Mouse (Mus musculus) midbrain, embryonic 13.5 days (tissue): ENCODE measurements around the gene Ssbp4. TPM values are rescaled to one million over a fixed set of nuclear protein-coding genes. Genes with fewer than 3 reads are reported as not detected.

Source experiments
- ATAC-seq: fragments of 200-750 bp; cut with Nextera tagmentation; 2 replicates; pipeline ENCODE4 v1.8.0; 2017; ENCODE audit warnings: mild to moderate bottlenecking, moderate TSS enrichment, moderate library complexity
- H3K27ac ChIP-seq: fragments of 300-500 bp; sonication (generic); 2 replicates; pipeline ENCODE4 v1.5.1; 2015; ENCODE audit warnings: inconsistent platforms, mild to moderate bottlenecking, moderate library complexity
- H3K27me3 ChIP-seq: fragments of 300-500 bp; sonication (generic); 2 replicates; pipeline ENCODE4 v1.6.1; 2015; ENCODE audit warnings: mild to moderate bottlenecking, inconsistent platforms
- H3K36me3 ChIP-seq: fragments of 300-500 bp; sonication (generic); 2 replicates; pipeline ENCODE4 v1.6.1; 2015; ENCODE audit warnings: mild to moderate bottlenecking, inconsistent platforms
- H3K4me1 ChIP-seq: fragments of 300-500 bp; sonication (generic); replicated peaks from 2 replicates; pipeline ENCODE4 v1.6.1; 2015; ENCODE audit warnings: inconsistent platforms
- H3K4me2 ChIP-seq: fragments of 300-500 bp; sonication (generic); replicated peaks from 2 replicates; pipeline ENCODE4 v1.6.1; 2015; ENCODE audit warnings: moderate library complexity, mild to moderate bottlenecking, inconsistent platforms
- H3K4me3 ChIP-seq: fragments of 300-500 bp; sonication (generic); replicated peaks from 2 replicates; pipeline ENCODE4 v1.5.1; 2015; ENCODE audit warnings: mild to moderate bottlenecking, inconsistent platforms
- H3K9ac ChIP-seq: fragments of 300-500 bp; sonication (generic); replicated peaks from 2 replicates; pipeline ENCODE4 v1.6.1; 2015; ENCODE audit warnings: mild to moderate bottlenecking, inconsistent platforms
- H3K9me3 ChIP-seq: fragments of 300-500 bp; sonication (generic); 2 replicates; pipeline ENCODE4 v1.6.1; 2016; ENCODE audit warnings: mild to moderate bottlenecking, inconsistent platforms
- WGBS: fragments of 180-500 bp; shearing (Covaris S2); methylation state at CpG from one replicate; pipeline ENCODE4 v1.1.7; 2015; 5-methylcytosine and 5-hydroxymethylcytosine counted together
- polyA plus RNA-seq: library from polyadenylated mRNA; unstranded; fragments of >200 nt; fragmentation: Nextera tagmentation; extraction: Ambion mirVana; gene quantifications from 2 replicates; pipeline ENCODE4 v1.2.1, GENCODE M21; 2015

The Ssbp4 gene
- polyA plus RNA-seq, 1 experiment from 2014 or later: 129 TPM

GRCm38 (mm10) chr8:70646775-70647174, 38.1 kb upstream of the Ssbp4 start:
- Histone ChIP-seq H3K27ac (no peak overlapping the region), H3K27me3 (no peaks in the 10 kb centered on the region), H3K9ac (no peak overlapping the region), H3K4me1 (peaks cover 37% of the 10 kb centered on the region), H3K9me3 (no peaks in the 10 kb centered on the region), H3K36me3 (peaks cover 26% of the 10 kb centered on the region), H3K4me2 (no peak overlapping the region), H3K4me3 (no peak overlapping the region)
- no peak for ATAC-seq

- Histone ChIP-seq H3K9ac (no peak overlapping the region), H3K36me3 (peaks cover 22% of the 10 kb centered on the region), H3K27me3 (no peaks in the 10 kb centered on the region), H3K4me2 (no peak overlapping the region), H3K4me1 (peaks cover 37% of the 10 kb centered on the region), H3K4me3 (no peak overlapping the region), H3K27ac (no peak overlapping the region), H3K9me3 (no peaks in the 10 kb centered on the region)
- ATAC-seq: no peak
- WGBS: 76% methylated on average over 6 of the region's 6 CpGs
These were observed 37.7 kb upstream of the Ssbp4 start for GRCm38 (mm10) chr8:70646369-70646768.

GRCm38 (mm10) chr8:70645501-70646224, 37.0 kb upstream of the Ssbp4 start:
- no peak overlapping the region for H3K4me2 ChIP-seq
- WGBS: 60% methylated on average over 17 of the region's 17 CpGs

GRCm38 (mm10) chr8:70644065-70644464, 35.4 kb upstream of the Ssbp4 start:
- Histone ChIP-seq H3K27me3 (no peaks in the 10 kb centered on the region), H3K9me3 (no peaks in the 10 kb centered on the region), H3K27ac (no peak overlapping the region), H3K36me3 (peaks cover under 1% of the 10 kb centered on the region; the same call in 1 of the 2 replicates), H3K4me1 (peaks cover 22% of the 10 kb centered on the region), H3K4me3 (no peak overlapping the region), H3K4me2 (no peak overlapping the region), H3K9ac (no peak overlapping the region)
- 91% methylated on average over 2 of the region's 2 CpGs for WGBS
- ATAC-seq: no peak

More at GRCm38 (mm10) chr8:70645501-70646224, 37.0 kb upstream of the Ssbp4 start:
- H3K4me1 ChIP-seq: peaks cover 37% of the 10 kb centered on the region
- no peak overlapping the region for H3K4me3 ChIP-seq
- no peak overlapping the region for H3K9ac ChIP-seq
- H3K27me3 ChIP-seq: no peaks in the 10 kb centered on the region
- H3K36me3 ChIP-seq: peaks cover 15% of the 10 kb centered on the region
- H3K9me3 ChIP-seq: no peaks in the 10 kb centered on the region
- no peak overlapping the region for H3K27ac ChIP-seq
- no peak for ATAC-seq

- Histone ChIP-seq H3K4me1 (peaks cover 15% of the 10 kb centered on the region), H3K9ac (no peak overlapping the region), H3K27ac (no peak overlapping the region), H3K4me2 (no peak overlapping the region), H3K9me3 (no peaks in the 10 kb centered on the region), H3K36me3 (no peaks in the 10 kb centered on the region), H3K27me3 (no peaks in the 10 kb centered on the region), H3K4me3 (no peak overlapping the region)
- no peak for ATAC-seq
- WGBS: 61% methylated on average over 3 of the region's 3 CpGs
These were observed 34.3 kb upstream of the Ssbp4 start for GRCm38 (mm10) chr8:70643019-70643418.

GRCm38 (mm10) chr8:70638752-70639151, 30.1 kb upstream of the Ssbp4 start:
- WGBS: 77% methylated on average over 9 of the region's 9 CpGs
- peaks cover 11% of the 10 kb centered on the region for H3K4me1 ChIP-seq

GRCm38 (mm10) chr8:70636838-70637237, 28.2 kb upstream of the Ssbp4 start:
- Histone ChIP-seq H3K27me3 (peaks cover 4% of the 10 kb centered on the region), H3K4me2 (no peak overlapping the region), H3K9ac (no peak overlapping the region; the same call in 1 of the 2 replicates), H3K27ac (no peak overlapping the region), H3K9me3 (no peaks in the 10 kb centered on the region), H3K36me3 (no peaks in the 10 kb centered on the region), H3K4me3 (no peak overlapping the region), H3K4me1 (peaks cover 11% of the 10 kb centered on the region)
- ATAC-seq: no peak
- 54% methylated on average over 8 of the region's 8 CpGs for WGBS

More at GRCm38 (mm10) chr8:70638752-70639151, 30.1 kb upstream of the Ssbp4 start:
- no peak overlapping the region for H3K4me3 ChIP-seq
- ATAC-seq: no peak
- no peak overlapping the region for H3K27ac ChIP-seq
- no peaks in the 10 kb centered on the region for H3K36me3 ChIP-seq
- H3K27me3 ChIP-seq: no peaks in the 10 kb centered on the region
- H3K4me2 ChIP-seq: no peak overlapping the region
- H3K9me3 ChIP-seq: no peaks in the 10 kb centered on the region
- H3K9ac ChIP-seq: no peak overlapping the region

- Histone ChIP-seq H3K9ac (no peak overlapping the region), H3K4me3 (no peak overlapping the region), H3K27me3 (peaks cover 16% of the 10 kb centered on the region), H3K9me3 (no peaks in the 10 kb centered on the region), H3K4me2 (no peak overlapping the region), H3K36me3 (no peaks in the 10 kb centered on the region), H3K27ac (no peak overlapping the region), H3K4me1 (peaks cover 16% of the 10 kb centered on the region)
- WGBS: 68% methylated on average over 6 of the region's 6 CpGs
- ATAC-seq: no peak
These were observed 26.9 kb upstream of the Ssbp4 start for GRCm38 (mm10) chr8:70635527-70635926.

- H3K4me2 ChIP-seq: no peak overlapping the region
- no peaks in the 10 kb centered on the region for H3K36me3 ChIP-seq
- no peaks in the 10 kb centered on the region for H3K9me3 ChIP-seq
- 69% methylated on average over 6 of the region's 6 CpGs for WGBS
- no peak for ATAC-seq
- no peak overlapping the region for H3K27ac ChIP-seq
- H3K9ac ChIP-seq: no peak overlapping the region
- H3K4me3 ChIP-seq: no peak overlapping the region
- peaks cover 16% of the 10 kb centered on the region for H3K27me3 ChIP-seq
- peaks cover 28% of the 10 kb centered on the region for H3K4me1 ChIP-seq
These were observed 25.4 kb upstream of the Ssbp4 start for GRCm38 (mm10) chr8:70634066-70634465.

GRCm38 (mm10) chr8:70632346-70632892, 23.7 kb upstream of the Ssbp4 start, which contains the start of gene Gdf15:
Gdf15 (minus strand) TSS chr8:70632456.
- H3K36me3 ChIP-seq: no peaks in the 10 kb centered on the region
- no peak within 1 kb of the TSS for H3K4me3 ChIP-seq
- no peak within 1 kb of the TSS for H3K4me2 ChIP-seq
- H3K9me3 ChIP-seq: no peaks in the 10 kb centered on the region
- WGBS: 79% methylated on average over 6 of the region's 6 CpGs
- no peak within 1 kb of the TSS for H3K27ac ChIP-seq
- no peak within 1 kb of the TSS; the same call in 1 of the 2 replicates for H3K9ac ChIP-seq
- H3K27me3 ChIP-seq: peaks cover 16% of the 10 kb centered on the region
- H3K4me1 ChIP-seq: peaks cover 30% of the 10 kb centered on the region
- ATAC-seq: no peak

GRCm38 (mm10) chr8:70631436-70631835, 22.8 kb upstream of the Ssbp4 start:
- H3K36me3 ChIP-seq: no peaks in the 10 kb centered on the region
- no peaks in the 10 kb centered on the region for H3K9me3 ChIP-seq
- WGBS: 19% methylated on average over 24 of the region's 24 CpGs
- ATAC-seq: no peak
- peaks cover 21% of the 10 kb centered on the region for H3K4me1 ChIP-seq
- H3K4me2 ChIP-seq: no peak overlapping the region
- H3K9ac ChIP-seq: no peak overlapping the region
- H3K27ac ChIP-seq: no peak overlapping the region
- H3K27me3 ChIP-seq: peaks cover 16% of the 10 kb centered on the region
- H3K4me3 ChIP-seq: no peak overlapping the region

GRCm38 (mm10) chr8:70630532-70631381, 22.1 kb upstream of the Ssbp4 start:
- ATAC-seq: peak; percentile 21; the same call in 1 of the 2 replicates
- H3K4me2 ChIP-seq: peak overlapping the region; percentile 60; the same call in 1 of the 2 replicates
- H3K36me3 ChIP-seq: no peaks in the 10 kb centered on the region
- no peak overlapping the region for H3K9ac ChIP-seq
- H3K4me3 ChIP-seq: no peak overlapping the region
- H3K9me3 ChIP-seq: no peaks in the 10 kb centered on the region
- H3K27me3 ChIP-seq: peaks cover 16% of the 10 kb centered on the region
- H3K27ac ChIP-seq: no peak overlapping the region
- H3K4me1 ChIP-seq: peaks cover 20% of the 10 kb centered on the region
- WGBS: 14% methylated on average over 22 of the region's 22 CpGs
